Mouse (Mus musculus) kidney, embryonic 14.5 days (tissue): ENCODE measurements around the gene Map7d3. TPM values are rescaled to one million over a fixed set of nuclear protein-coding genes. Genes with fewer than 3 reads are reported as not detected.

Experiments
- ATAC-seq: fragments of 200-750 bp; cut with Nextera tagmentation; 2 replicates; pipeline ENCODE4 v1.8.0; 2017; ENCODE audit warnings: moderate number of reproducible peaks, mild to moderate bottlenecking, moderate TSS enrichment, moderate library complexity; ENCODE audit not compliant: low FRiP score, low TSS enrichment
- H3K27ac ChIP-seq: fragments of 300-500 bp; sonication (generic); 2 replicates; pipeline ENCODE4 v1.5.1; 2014; ENCODE audit warnings: low read depth, mild to moderate bottlenecking, low read length, moderate library complexity, mixed read lengths
- H3K27me3 ChIP-seq: fragments of 300-500 bp; sonication (generic); 2 replicates; pipeline ENCODE4 v1.6.1; 2014; ENCODE audit warnings: mild to moderate bottlenecking, low read length; ENCODE audit not compliant: control insufficient read depth, insufficient read depth
- H3K36me3 ChIP-seq: fragments of 300-500 bp; sonication (generic); 2 replicates; pipeline ENCODE4 v1.6.1; 2014; ENCODE audit warnings: low read length, mixed read lengths; ENCODE audit not compliant: control insufficient read depth, insufficient read depth
- H3K4me1 ChIP-seq: fragments of 300-500 bp; sonication (generic); 2 replicates; pipeline ENCODE4 v1.6.1; 2014; ENCODE audit warnings: low read length, mixed read lengths; ENCODE audit not compliant: control insufficient read depth, insufficient read depth
- H3K4me2 ChIP-seq: fragments of 300-500 bp; sonication (generic); replicated peaks from 2 replicates; pipeline ENCODE4 v1.6.1; 2014; ENCODE audit warnings: low read depth, mild to moderate bottlenecking, low read length
- H3K4me3 ChIP-seq: fragments of 300-500 bp; sonication (generic); 2 replicates; pipeline ENCODE4 v1.5.1; 2014; ENCODE audit warnings: mild to moderate bottlenecking, low read length
- H3K9ac ChIP-seq: fragments of 300-500 bp; sonication (generic); 2 replicates; pipeline ENCODE4 v1.6.1; 2014; ENCODE audit warnings: low read depth, mild to moderate bottlenecking, low read length, moderate library complexity
- H3K9me3 ChIP-seq: fragments of 300-500 bp; sonication (generic); 2 replicates; pipeline ENCODE4 v1.6.1; 2016; ENCODE audit warnings: low read length; ENCODE audit not compliant: control insufficient read depth
- WGBS: fragments of 180-500 bp; shearing (Covaris S2); extraction: QIAGEN DNeasy Blood & Tissue Kit; methylation state at CpG from one replicate; pipeline ENCODE4 v1.1.7; 2014; 5-methylcytosine and 5-hydroxymethylcytosine counted together
- polyA plus RNA-seq: library from polyadenylated mRNA; unstranded; fragments of >200 nt; fragmentation: Nextera tagmentation; extraction: Ambion mirVana; gene quantifications from 2 replicates; pipeline ENCODE4 v1.2.1, GENCODE M21; 2014

Gene Map7d3
- 1.7 and 1.9 TPM in 2 replicates for polyA plus RNA-seq

DNA sequence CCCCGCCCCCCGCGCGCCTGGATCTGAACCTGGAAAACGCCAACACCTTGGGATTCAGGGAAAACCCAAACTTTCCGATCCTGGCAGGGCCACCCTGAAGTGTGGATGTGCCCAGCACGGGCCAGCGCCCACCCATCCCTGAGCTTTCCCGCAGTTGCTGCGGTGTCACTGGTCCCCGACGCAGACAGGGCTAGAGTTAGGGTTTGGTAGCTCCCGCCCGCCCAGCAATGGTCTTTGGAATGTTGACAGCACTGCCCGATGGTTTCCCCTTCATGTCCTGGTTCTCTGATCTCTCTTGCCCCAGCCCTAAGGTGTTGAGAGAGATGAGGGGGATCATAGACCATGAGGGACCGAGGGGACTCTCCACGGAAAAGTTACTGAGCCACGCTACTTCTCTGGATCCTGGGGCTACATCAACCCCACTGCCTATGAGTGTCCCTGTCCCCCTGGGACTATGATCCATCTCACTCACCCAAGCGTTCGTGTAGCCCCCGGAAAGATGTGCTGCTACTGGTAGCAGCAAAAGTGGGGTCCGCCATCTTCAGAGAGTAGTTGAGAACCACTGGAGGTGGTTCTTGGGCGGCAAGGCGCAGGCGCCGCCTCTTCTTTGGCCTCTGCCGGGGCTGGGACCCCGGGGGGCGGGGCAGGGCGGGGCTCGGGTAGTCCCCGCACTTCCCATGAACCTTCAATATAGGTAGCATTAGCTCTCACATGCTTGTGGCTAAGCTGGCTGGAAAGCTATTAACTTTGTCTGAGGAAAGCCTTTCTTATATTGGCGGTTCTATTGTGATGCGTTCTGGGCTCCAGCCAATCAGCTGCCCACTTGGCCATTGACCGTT is at the start of gene Map7d3:
Gene Map7d3, minus strand, starts transcription at position 562 of the 839 bp plus-strand sequence.
- Histone ChIP-seq H3K9ac (0 out of 2 replicates have a peak within 1 kb of the TSS, but pooled peaks have one; percentile 28), H3K36me3 (no peaks in the 10 kb centered on the region), H3K4me2 (peak within 1 kb of the TSS; percentile 68), H3K9me3 (no peaks in the 10 kb centered on the region), H3K4me1 (no peaks in the 10 kb centered on the region), H3K27me3 (no peaks in the 10 kb centered on the region), H3K4me3 (peak within 1 kb of the TSS; percentile 47), H3K27ac (no peak within 1 kb of the TSS)
- WGBS, result 25% methylated on average over 35 of the region's 35 CpGs
- peak; percentile 75 for ATAC-seq

DNA sequence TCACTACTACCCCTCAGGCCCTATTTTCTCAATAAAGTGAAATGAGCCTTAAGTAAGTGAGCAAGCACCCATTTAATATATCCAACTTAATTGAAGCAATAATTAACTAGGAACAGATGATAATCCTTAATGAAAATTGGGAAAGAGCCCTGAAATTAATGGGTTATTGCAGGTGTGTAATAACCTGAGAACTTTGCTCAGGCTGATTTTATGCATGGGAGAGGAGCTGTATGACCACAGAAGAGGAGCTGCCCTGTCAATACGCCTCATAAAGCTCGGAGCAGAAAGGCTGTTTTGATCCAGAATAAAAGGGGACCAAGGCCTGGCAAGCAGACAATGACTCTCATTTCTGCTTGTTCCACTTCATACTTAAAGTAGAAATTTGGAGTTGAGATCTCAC is 47.7 kb upstream of the Map7d3 start, which contains the start of gene Adgrg4:
Gene Adgrg4, plus strand, starts transcription at position 301 of the 400 bp plus-strand sequence.
- H3K27me3 ChIP-seq, result no peaks in the 10 kb centered on the region
- 83% methylated on average over 2 of the region's 2 CpGs for WGBS

DNA sequence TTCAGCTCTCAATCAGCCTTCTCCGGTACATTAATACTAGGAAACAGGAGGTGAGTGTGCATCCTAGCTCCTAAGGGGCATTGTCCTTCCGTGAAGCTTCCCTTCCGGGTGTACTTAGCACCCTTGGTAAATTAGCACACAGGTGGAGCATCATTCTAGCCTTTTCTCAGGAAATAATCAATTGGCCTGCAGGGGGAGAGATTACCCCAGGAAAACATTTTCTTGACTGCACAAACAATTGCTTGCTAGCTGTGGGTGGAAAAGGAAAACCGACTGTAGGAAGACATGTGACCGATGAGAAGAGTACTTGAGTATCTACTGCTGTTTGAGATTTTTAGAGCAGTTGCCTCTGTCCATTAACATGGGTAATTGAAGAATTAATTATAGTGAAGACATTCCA is 19.1 kb upstream of the Map7d3 start:
- Histone ChIP-seq H3K4me1 (no peaks in the 10 kb centered on the region), H3K9me3 (no peaks in the 10 kb centered on the region), H3K27ac (no peak overlapping the region), H3K36me3 (no peaks in the 10 kb centered on the region), H3K4me3 (no peak overlapping the region), H3K27me3 (no peaks in the 10 kb centered on the region), H3K4me2 (no peak overlapping the region), H3K9ac (no peak overlapping the region)
- WGBS, result 62% methylated on average over 5 of the region's 5 CpGs
- no peak for ATAC-seq

More for the DNA sequence above, 47.7 kb upstream of the Map7d3 start, which contains the start of gene Adgrg4:
- no peak within 1 kb of the TSS for H3K27ac ChIP-seq
- no peaks in the 10 kb centered on the region for H3K9me3 ChIP-seq
- H3K36me3 ChIP-seq, result no peaks in the 10 kb centered on the region
- no peak within 1 kb of the TSS for H3K4me2 ChIP-seq
- no peak within 1 kb of the TSS for H3K4me3 ChIP-seq
- H3K9ac ChIP-seq, result no peak within 1 kb of the TSS
- no peaks in the 10 kb centered on the region for H3K4me1 ChIP-seq
- ATAC-seq, result no peak

DNA sequence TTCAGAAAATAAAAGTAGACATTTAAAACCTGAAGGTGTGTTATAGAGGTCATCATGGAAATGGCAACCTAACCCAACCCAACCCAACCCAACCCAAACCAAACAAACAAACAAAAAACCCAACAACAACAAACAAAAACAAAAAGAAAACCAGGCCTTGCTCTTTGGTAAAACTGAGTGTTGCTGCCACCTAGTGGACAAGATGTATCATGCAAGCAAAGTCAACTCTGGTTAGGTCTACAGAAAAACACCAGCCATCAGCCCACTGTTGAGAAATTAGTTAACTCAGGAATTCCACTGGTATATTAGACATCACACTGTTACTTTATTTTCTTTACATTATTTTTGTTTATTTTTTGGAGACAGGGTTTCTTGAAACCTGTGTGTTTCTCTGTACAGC is 17.2 kb upstream of the Map7d3 start:
- Histone ChIP-seq H3K4me3 (no peak overlapping the region), H3K36me3 (no peaks in the 10 kb centered on the region), H3K27me3 (no peaks in the 10 kb centered on the region), H3K27ac (no peak overlapping the region), H3K9ac (no peak overlapping the region), H3K4me1 (no peaks in the 10 kb centered on the region), H3K4me2 (no peak overlapping the region), H3K9me3 (no peaks in the 10 kb centered on the region)
- ATAC-seq, result no peak

DNA sequence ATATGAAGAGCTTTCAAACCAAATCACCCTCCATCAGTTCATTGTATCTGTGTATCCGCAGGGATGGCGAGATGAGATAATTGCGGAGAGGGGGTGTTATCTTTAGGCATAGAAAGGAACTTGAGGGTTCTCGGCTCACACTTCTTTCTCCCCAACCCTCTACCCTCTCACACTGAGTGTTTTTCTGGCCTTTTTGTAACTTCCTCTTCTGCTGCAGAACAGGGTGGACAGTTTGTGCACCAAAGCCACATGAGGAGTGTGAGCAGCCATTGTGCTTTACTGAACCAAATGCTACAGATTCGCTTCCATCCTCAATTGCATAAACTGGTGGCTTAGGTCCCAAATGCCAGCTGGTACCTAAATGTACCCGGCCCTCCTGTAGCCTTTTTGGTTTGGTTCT is 13.7 kb upstream of the Map7d3 start:
- Histone ChIP-seq H3K9ac (no peak overlapping the region), H3K4me1 (no peaks in the 10 kb centered on the region), H3K4me2 (no peak overlapping the region), H3K27me3 (no peaks in the 10 kb centered on the region), H3K27ac (no peak overlapping the region), H3K9me3 (no peaks in the 10 kb centered on the region), H3K36me3 (no peaks in the 10 kb centered on the region), H3K4me3 (no peak overlapping the region)
- WGBS, result 95% methylated on average over 6 of the region's 6 CpGs
- no peak for ATAC-seq

DNA sequence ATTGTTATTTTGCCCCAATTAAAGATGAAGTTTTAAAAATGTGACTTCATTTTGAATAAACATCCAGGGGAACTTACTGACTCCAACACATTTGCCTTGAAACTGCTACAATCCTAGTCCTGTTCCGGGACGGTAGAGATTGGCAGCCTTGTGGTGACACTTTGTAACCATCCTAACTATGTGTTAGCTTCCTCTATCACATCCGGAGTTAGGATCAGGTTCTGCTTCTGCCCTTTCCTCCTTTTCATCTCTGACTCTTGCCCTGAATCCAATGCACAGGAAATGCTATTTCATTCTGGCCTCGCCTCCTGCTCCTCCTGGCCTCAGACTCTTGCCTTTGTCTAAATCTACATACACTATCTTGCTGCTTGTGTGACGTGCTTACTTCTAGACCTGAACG is 5.4 kb upstream of the Map7d3 start:
- no peak overlapping the region for H3K4me3 ChIP-seq
- ATAC-seq, result no peak
- WGBS, result 78% methylated on average over 6 of the region's 6 CpGs
- no peak overlapping the region for H3K9ac ChIP-seq
- no peaks in the 10 kb centered on the region for H3K27me3 ChIP-seq
- no peak overlapping the region for H3K27ac ChIP-seq
- H3K9me3 ChIP-seq, result no peaks in the 10 kb centered on the region
- no peaks in the 10 kb centered on the region for H3K36me3 ChIP-seq
- H3K4me1 ChIP-seq, result no peaks in the 10 kb centered on the region
- H3K4me2 ChIP-seq, result no peak overlapping the region

DNA sequence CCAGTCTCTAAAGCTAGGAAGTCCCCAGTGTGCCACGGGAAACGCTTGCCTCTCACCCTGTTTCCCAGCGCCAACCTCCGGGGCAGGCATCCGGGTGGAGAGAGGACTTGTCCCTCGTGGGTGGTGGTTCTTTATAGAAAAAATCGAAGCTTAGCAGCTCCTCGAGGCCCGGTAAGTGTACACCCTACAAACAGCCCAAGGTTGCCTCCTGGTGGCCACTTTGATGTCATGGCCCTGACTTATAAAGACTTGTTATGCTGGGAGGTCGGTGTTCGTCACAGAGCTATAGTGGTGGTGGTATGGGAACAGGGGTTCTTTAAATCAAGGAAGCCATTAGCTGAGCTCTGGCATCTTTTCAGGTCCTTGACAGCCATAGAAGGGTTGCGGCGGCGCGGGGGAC is 30.9 kb downstream of the Map7d3 start:
- no peak overlapping the region for H3K4me2 ChIP-seq
- no peak for ATAC-seq
- WGBS, result 63% methylated on average over 15 of the region's 15 CpGs
- no peaks in the 10 kb centered on the region for H3K4me1 ChIP-seq
- H3K9me3 ChIP-seq, result no peaks in the 10 kb centered on the region
- no peak overlapping the region for H3K4me3 ChIP-seq
- H3K36me3 ChIP-seq, result no peaks in the 10 kb centered on the region
- no peak overlapping the region for H3K27ac ChIP-seq
- H3K9ac ChIP-seq, result no peak overlapping the region
- H3K27me3 ChIP-seq, result no peaks in the 10 kb centered on the region

DNA sequence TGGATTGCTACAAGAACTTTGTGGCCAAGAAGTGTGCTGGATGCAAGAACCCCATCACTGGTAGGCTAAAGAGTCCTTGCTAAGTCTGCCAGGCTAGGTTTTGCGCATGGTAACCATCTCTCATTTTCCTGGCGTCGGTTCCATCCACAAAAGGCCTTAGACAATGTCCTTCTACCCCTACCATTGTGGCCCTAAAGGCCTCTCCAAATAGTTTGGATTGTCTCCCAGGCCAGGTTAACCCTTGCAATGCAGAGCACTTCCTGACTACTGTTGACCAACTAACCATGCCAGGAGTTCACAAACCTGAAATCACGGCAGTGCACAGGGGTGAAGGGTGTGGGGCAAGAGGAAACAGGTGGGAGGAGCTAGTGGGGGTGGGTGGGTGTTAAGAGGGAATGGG is 31.5 kb downstream of the Map7d3 start:
- no peaks in the 10 kb centered on the region for H3K9me3 ChIP-seq
- H3K4me3 ChIP-seq, result no peak overlapping the region
- H3K27me3 ChIP-seq, result no peaks in the 10 kb centered on the region
- no peak for ATAC-seq
- H3K9ac ChIP-seq, result no peak overlapping the region
- H3K4me2 ChIP-seq, result no peak overlapping the region
- no peak overlapping the region for H3K27ac ChIP-seq
- H3K4me1 ChIP-seq, result no peaks in the 10 kb centered on the region
- H3K36me3 ChIP-seq, result no peaks in the 10 kb centered on the region
- WGBS, result 91% methylated on average over 4 of the region's 4 CpGs

DNA sequence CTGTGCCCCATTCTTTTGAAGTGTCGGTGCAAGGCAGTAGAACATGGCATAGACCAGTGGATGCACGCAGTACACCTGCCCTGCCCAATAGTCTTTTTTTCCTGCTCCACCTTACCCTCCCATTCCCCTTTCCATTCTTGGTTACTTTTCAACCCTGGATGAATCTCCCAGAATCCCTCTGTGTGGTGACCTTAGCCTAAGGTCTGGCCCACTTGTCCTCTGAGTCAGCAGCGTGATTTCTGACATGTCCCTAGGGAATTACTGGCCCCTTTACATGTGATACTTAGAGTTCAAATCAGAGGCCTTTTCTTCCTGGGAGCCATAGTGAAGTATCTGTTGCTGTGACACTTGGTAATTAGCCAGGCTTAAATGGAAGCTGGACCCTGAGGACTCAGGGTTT is 34.6 kb downstream of the Map7d3 start:
- ATAC-seq, result no peak
- no peaks in the 10 kb centered on the region for H3K4me1 ChIP-seq
- H3K27me3 ChIP-seq, result no peaks in the 10 kb centered on the region
- H3K9ac ChIP-seq, result no peak overlapping the region
- no peaks in the 10 kb centered on the region for H3K36me3 ChIP-seq
- no peaks in the 10 kb centered on the region for H3K9me3 ChIP-seq
- no peak overlapping the region for H3K27ac ChIP-seq
- 83% methylated on average over 3 of the region's 3 CpGs for WGBS
- H3K4me2 ChIP-seq, result no peak overlapping the region
- no peak overlapping the region for H3K4me3 ChIP-seq
